Mouse (Mus musculus) heart, embryonic 12.5 days (tissue): ENCODE results near the gene Mia3. TPM values are rescaled to one million over a fixed set of nuclear protein-coding genes. Genes with fewer than 3 reads are reported as not detected.
A peak's percentile ranks its signal among the peaks of the same experiment; 100 is the strongest.

Experiments used
- ATAC-seq: fragments of 200-750 bp; cut with Nextera tagmentation; 2 replicates; pipeline ENCODE4 v1.8.0; 2017; ENCODE audit warnings: moderate TSS enrichment, moderate library complexity; ENCODE audit not compliant: insufficient number of reproducible peaks, low FRiP score
- H3K27ac ChIP-seq: fragments of 300-500 bp; sonication (generic); 2 replicates; pipeline ENCODE4 v1.5.1; 2016; ENCODE audit warnings: mild to moderate bottlenecking, moderate library complexity; ENCODE audit not compliant: poor library complexity, severe bottlenecking
- H3K27me3 ChIP-seq: fragments of 300-500 bp; sonication (generic); replicated peaks from 2 replicates; pipeline ENCODE4 v1.6.1; 2016; ENCODE audit warnings: mild to moderate bottlenecking, moderate library complexity
- H3K36me3 ChIP-seq: fragments of 300-500 bp; sonication (generic); 2 replicates; pipeline ENCODE4 v1.6.1; 2016; ENCODE audit warnings: mild to moderate bottlenecking, moderate library complexity
- H3K4me1 ChIP-seq: fragments of 300-500 bp; sonication (generic); replicated peaks from 2 replicates; pipeline ENCODE4 v1.6.1; 2016; ENCODE audit warnings: mild to moderate bottlenecking
- H3K4me2 ChIP-seq: fragments of 300-500 bp; sonication (generic); 2 replicates; pipeline ENCODE4 v1.6.1; 2016; ENCODE audit warnings: mild to moderate bottlenecking, moderate library complexity
- H3K4me3 ChIP-seq: fragments of 300-500 bp; sonication (generic); 2 replicates; pipeline ENCODE4 v1.5.1; 2016; ENCODE audit warnings: mild to moderate bottlenecking
- H3K9ac ChIP-seq: fragments of 300-500 bp; sonication (generic); 2 replicates; pipeline ENCODE4 v1.6.1; 2016; ENCODE audit warnings: mild to moderate bottlenecking, moderate library complexity
- H3K9me3 ChIP-seq: fragments of 300-500 bp; sonication (generic); replicated peaks from 2 replicates; pipeline ENCODE4 v1.6.1; 2016; ENCODE audit warnings: mild to moderate bottlenecking, moderate library complexity
- WGBS: fragments of 180-500 bp; shearing (Covaris S2); methylation state at CpG from one replicate; pipeline ENCODE4 v1.1.7; 2016; 5-methylcytosine and 5-hydroxymethylcytosine counted together
- polyA plus RNA-seq: library from polyadenylated mRNA; unstranded; fragments of >200 nt; fragmentation: Nextera tagmentation; extraction: Ambion mirVana; gene quantifications from 2 replicates; pipeline ENCODE4 v1.2.1, GENCODE M21; 2016

Mia3 gene
- polyA plus RNA-seq, 1 experiment from 2014 or later = 107 TPM

GRCm38 (mm10) chr1:183307555-183307954 is 61.8 kb downstream of the Mia3 start:
- Histone ChIP-seq H3K4me3 (no peak overlapping the region), H3K9ac (no peak overlapping the region), H3K4me1 (no peaks in the 10 kb centered on the region), H3K9me3 (no peaks in the 10 kb centered on the region), H3K36me3 (peaks cover 28% of the 10 kb centered on the region), H3K4me2 (no peak overlapping the region), H3K27me3 (no peaks in the 10 kb centered on the region), H3K27ac (no peak overlapping the region)
- 76% methylated on average over 3 of the region's 3 CpGs for WGBS
- no peak for ATAC-seq

- ATAC-seq = no peak
- Histone ChIP-seq H3K4me1 (0 out of 2 replicates have a peak, but pooled peaks cover 4% of the 10 kb centered on the region), H3K9ac (no peak overlapping the region), H3K27ac (no peak overlapping the region), H3K4me2 (no peak overlapping the region), H3K27me3 (no peaks in the 10 kb centered on the region), H3K4me3 (no peak overlapping the region), H3K9me3 (no peaks in the 10 kb centered on the region), H3K36me3 (no peaks in the 10 kb centered on the region)
- WGBS = 83% methylated on average over 6 of the region's 6 CpGs
Observed at GRCm38 (mm10) chr1:183299161-183299560, 70.2 kb downstream of the Mia3 start.

GRCm38 (mm10) chr1:183297886-183298489 is 71.4 kb downstream of the Mia3 start:
- H3K27me3 ChIP-seq = no peaks in the 10 kb centered on the region
- H3K9ac ChIP-seq = peak overlapping the region; percentile 75
- H3K36me3 ChIP-seq = peaks cover 11% of the 10 kb centered on the region
- H3K27ac ChIP-seq = peak overlapping the region; percentile 65
- 0 out of 2 replicates have a peak, but pooled peaks cover 4% of the 10 kb centered on the region for H3K4me1 ChIP-seq
- ATAC-seq = no peak
- peak overlapping the region; percentile 59 for H3K4me3 ChIP-seq
- no peaks in the 10 kb centered on the region for H3K9me3 ChIP-seq
- 0% methylated on average over 20 of the region's 20 CpGs for WGBS
- H3K4me2 ChIP-seq = peak overlapping the region; percentile 71

- Histone ChIP-seq H3K4me2 (peak overlapping the region; percentile 71), H3K9me3 (no peaks in the 10 kb centered on the region), H3K4me1 (0 out of 2 replicates have a peak, but pooled peaks cover 4% of the 10 kb centered on the region), H3K27ac (peak overlapping the region; percentile 65), H3K4me3 (peak overlapping the region; percentile 59), H3K36me3 (peaks cover 14% of the 10 kb centered on the region), H3K9ac (peak overlapping the region; percentile 75), H3K27me3 (no peaks in the 10 kb centered on the region)
- WGBS = under 1% methylated on average over 30 of the region's 30 CpGs
- ATAC-seq = no peak
Observed at GRCm38 (mm10) chr1:183297473-183297885, 71.9 kb downstream of the Mia3 start.

GRCm38 (mm10) chr1:183296877-183297383 is 72.4 kb downstream of the Mia3 start, which contains the start of gene Brox:
Gene Brox, minus strand, starts transcription at chr1:183297269.
- peak; percentile 92 for ATAC-seq
- 0% methylated on average over 39 of the region's 39 CpGs for WGBS
- Histone ChIP-seq H3K9ac (peak within 1 kb of the TSS; percentile 75), H3K36me3 (peaks cover 20% of the 10 kb centered on the region), H3K27ac (peak within 1 kb of the TSS; percentile 65), H3K4me2 (peak within 1 kb of the TSS; percentile 71), H3K27me3 (no peaks in the 10 kb centered on the region), H3K4me3 (peak within 1 kb of the TSS; percentile 59), H3K4me1 (0 out of 2 replicates have a peak, but pooled peaks cover 4% of the 10 kb centered on the region), H3K9me3 (no peaks in the 10 kb centered on the region)

- Histone ChIP-seq H3K9me3 (no peaks in the 10 kb centered on the region), H3K27ac (peak within 1 kb of the TSS; percentile 65), H3K36me3 (peaks cover 23% of the 10 kb centered on the region), H3K4me3 (peak within 1 kb of the TSS; percentile 59), H3K9ac (peak within 1 kb of the TSS; percentile 75), H3K4me1 (0 out of 2 replicates have a peak, but pooled peaks cover 4% of the 10 kb centered on the region), H3K4me2 (peak within 1 kb of the TSS; percentile 71), H3K27me3 (no peaks in the 10 kb centered on the region)
- no peak for ATAC-seq
- WGBS = under 1% methylated on average over 26 of the region's 26 CpGs
Observed at GRCm38 (mm10) chr1:183296465-183296864, 72.9 kb downstream of the Mia3 start, which contains the start of gene Aida. Gene Aida, plus strand, starts transcription at chr1:183296590.

- Histone ChIP-seq H3K27ac (no peak overlapping the region), H3K4me3 (no peak overlapping the region), H3K27me3 (no peaks in the 10 kb centered on the region), H3K36me3 (peaks cover 82% of the 10 kb centered on the region), H3K9me3 (no peaks in the 10 kb centered on the region), H3K4me2 (no peak overlapping the region), H3K4me1 (no peaks in the 10 kb centered on the region), H3K9ac (no peak overlapping the region)
- no peak for ATAC-seq
- 89% methylated on average over 4 of the region's 4 CpGs for WGBS
Observed at GRCm38 (mm10) chr1:183289576-183289975, 79.8 kb downstream of the Mia3 start.

GRCm38 (mm10) chr1:183288351-183288750 is 81.0 kb downstream of the Mia3 start:
- Histone ChIP-seq H3K27me3 (no peaks in the 10 kb centered on the region), H3K4me3 (no peak overlapping the region), H3K27ac (no peak overlapping the region), H3K4me2 (no peak overlapping the region), H3K4me1 (no peaks in the 10 kb centered on the region), H3K9ac (no peak overlapping the region), H3K9me3 (no peaks in the 10 kb centered on the region), H3K36me3 (peaks cover 85% of the 10 kb centered on the region)
- 94% methylated on average over 3 of the region's 3 CpGs for WGBS
- ATAC-seq = no peak

Other genes with a start within 250 kb of the Mia3 start
- 10.9 and 12.4 TPM in 2 replicates for gene Disp1, start 148.0 kb downstream of the Mia3 start, polyA plus RNA-seq
- gene Aida, start 73.0 kb downstream of the Mia3 start, polyA plus RNA-seq = 31.4 and 40.8 TPM in 2 replicates
- 45.6 and 47.6 TPM in 2 replicates for gene Brox, start 72.3 kb downstream of the Mia3 start, polyA plus RNA-seq
- 16.0 and 16.6 TPM in 2 replicates for gene Taf1a, start 19.4 kb upstream of the Mia3 start, polyA plus RNA-seq
- gene Hhipl2, start 48.7 kb upstream of the Mia3 start, polyA plus RNA-seq = 0.21 and 0.43 TPM in 2 replicates